Mouse (Mus musculus): ENCODE measurements around the gene Bcl9l.

Gene Bcl9l

DNA sequence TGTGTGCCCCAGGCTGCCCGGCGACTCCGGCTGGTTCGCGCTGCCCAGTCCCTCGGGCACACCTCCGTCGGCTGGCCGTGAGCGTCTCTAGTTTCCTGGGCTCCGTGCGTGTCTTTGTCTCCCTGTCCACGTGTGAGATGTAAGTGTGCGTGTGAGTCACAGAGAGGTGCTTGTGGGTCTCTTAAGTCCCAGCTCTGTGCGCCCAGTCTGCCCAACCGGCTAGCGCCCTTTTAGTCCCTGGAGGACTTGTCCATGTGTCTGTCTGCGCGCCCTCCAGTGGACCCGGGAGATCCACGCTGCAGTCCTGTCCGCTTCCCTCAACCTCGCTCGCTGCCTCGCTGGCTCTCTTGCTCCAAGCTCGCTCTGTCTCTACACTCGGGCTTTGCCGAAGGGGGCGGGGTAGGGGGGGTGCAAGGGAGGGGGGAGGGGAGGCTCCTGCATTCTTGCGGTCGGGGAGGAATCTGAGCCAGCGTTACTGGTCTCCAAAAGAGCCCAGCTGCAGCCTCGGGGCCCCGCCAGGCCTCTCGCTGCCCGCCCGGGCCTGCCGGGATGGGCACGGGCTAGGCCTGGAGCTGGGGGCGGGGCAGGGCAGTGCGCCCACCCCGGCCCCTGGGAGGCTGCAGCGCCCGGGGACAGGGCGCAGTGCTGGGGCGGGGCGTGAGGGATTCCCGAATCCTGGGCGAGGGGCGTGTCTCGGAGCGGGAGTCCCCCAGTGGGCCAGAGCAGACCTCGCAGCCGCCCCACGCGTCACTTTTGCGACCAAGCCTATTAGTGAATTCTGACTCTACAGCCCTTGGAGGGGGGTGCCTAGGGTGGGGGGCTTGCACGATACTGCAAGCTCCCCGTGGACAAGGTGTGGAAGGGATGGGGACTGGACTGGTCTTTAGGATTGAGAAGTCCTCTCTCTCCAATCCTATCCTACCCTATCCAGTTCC, 16.1 kb downstream of the Bcl9l start:
- DNase-seq = peak; percentile 73 to 76

DNA sequence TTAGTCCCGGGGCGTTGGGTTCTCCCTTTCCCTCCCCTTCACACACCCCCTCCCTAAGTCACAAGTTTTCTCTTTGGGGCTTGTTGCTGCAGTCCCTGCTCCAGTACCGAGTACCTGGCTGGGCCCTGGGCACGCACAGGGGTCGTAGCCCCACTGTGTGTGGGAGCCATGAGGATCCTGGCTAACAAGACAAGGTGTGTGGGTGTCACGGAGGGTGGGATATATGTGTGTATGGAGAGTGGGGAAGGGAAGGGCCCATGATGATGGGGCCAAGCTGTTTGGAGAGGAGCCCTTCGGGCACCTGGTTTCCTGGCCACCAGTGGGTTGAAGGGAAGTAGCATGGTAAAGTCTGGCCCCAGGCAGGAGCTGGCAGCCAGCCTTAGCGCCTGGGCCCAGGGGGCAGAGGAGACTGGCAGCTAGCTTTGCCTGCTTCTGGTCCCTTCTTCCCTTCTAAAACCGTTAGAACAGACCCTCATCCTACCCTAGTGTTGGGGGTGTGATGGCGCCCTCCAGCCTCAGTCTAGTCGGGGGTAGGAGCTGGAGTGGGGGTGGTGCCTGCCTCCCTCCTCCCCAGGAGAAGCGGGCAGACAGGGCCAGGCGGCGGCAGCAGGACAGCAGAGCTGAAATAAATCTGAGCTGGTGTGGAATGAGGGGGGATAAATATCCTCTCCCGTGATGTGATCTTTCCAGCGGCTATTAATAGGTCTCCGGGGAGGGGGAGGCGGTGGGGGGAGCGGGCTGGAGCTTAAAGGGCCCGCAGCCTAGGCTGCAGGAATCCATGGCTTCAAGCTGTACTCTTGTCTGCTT, 16.9 kb downstream of the Bcl9l start:
- DNase-seq = peak; percentile 78 to 82

DNA sequence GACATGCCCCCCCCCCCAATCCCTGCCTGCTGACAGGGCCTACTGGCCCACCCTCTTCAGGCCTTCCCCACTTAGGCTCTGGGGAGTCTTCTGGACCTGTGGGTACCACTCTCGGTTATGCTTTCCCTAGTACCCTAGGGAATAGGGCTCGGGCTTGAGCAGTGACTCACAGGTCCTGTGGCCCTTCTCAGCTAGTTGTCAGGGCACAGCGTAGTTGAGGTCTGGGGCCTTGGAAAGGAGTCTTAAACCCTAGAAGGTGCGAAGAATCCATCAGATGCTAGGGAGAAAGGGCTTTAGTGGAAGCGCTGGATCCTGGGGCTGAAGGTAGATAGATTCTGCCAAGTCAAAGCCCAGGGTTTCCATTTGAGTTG, 17.5 kb downstream of the Bcl9l start:
- DNase-seq = peak in 1 of 2 experiments; percentile 16

DNA sequence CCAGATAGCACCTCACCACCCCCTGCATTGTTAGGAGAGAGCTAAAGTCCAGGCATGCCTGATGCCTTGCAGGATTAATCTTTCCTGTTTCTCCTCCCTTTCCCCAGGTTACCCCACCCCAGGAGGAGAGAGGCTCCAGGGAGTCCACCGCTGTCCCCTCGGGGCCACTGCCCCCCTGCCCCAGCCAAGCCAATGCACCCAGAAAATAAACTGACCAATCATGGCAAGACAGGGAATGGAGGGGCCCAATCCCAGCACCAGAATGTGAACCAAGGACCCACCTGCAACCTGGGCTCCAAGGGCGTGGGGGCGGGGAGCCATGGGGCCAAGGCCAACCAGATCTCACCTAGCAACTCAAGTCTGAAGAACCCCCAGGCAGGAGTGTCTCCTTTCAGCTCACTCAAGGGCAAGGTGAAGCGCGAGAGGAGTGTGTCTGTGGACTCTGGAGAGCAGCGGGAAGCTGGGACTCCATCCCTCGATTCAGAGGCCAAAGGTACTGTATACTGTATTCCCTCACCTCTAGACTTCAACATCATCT, 18.1 kb downstream of the Bcl9l start:
- DNase-seq = peak in 1 of 2 experiments; percentile 28

DNA sequence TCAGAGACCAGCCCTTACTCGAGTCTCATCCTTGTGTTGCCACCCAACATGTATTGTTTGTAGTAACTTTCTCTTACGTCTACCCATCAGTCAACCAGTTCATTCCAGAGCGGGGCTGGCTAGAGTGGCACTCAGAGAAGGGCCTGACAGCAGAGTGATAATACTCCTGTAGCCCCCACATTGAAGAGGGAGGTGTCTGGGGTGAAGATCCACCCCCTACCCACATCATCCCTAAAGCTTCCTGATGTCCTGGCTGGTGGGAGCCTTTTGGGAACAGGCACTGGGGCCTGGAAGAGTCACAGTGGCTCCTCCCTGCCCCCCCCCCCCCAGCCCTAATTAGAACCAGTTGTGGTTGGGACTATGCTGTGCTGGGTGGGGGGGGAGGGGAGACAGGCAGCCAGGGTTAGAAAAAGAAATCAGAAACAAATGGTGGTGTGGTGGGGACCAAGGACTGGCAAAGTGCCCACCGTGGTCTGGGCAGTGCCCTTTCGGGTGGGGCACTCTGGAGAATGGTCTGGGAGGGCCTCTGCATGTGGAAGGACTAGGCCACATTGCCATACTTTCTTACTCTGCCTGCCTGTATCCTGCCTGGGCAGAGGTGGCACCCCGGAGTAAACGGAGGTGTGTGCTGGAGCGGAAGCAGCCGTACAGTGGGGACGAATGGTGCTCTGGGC, 18.7 kb downstream of the Bcl9l start:
- peak in 1 of 2 experiments; percentile 14 for DNase-seq

DNA sequence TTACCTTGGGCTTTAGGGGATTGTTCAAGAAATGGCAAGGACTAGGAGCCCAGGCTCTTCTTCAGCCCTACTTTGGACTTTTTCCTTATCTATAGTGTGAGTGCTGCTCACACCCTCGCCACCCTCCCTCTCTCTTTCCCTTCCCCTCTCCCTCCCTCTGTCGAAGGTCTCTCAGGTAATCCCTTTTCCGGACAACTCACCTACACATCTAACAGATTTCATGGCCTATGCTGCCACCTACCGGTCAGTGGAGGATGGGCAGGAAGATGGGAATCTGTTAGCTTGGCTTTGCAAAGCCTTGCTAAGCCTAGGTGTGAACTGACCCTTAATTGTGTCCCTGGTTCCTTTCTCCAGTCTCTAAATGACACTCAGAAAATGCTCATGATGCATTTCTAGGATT, 19.4 kb downstream of the Bcl9l start:
- DNase-seq = peak; percentile 93 to 95

DNA sequence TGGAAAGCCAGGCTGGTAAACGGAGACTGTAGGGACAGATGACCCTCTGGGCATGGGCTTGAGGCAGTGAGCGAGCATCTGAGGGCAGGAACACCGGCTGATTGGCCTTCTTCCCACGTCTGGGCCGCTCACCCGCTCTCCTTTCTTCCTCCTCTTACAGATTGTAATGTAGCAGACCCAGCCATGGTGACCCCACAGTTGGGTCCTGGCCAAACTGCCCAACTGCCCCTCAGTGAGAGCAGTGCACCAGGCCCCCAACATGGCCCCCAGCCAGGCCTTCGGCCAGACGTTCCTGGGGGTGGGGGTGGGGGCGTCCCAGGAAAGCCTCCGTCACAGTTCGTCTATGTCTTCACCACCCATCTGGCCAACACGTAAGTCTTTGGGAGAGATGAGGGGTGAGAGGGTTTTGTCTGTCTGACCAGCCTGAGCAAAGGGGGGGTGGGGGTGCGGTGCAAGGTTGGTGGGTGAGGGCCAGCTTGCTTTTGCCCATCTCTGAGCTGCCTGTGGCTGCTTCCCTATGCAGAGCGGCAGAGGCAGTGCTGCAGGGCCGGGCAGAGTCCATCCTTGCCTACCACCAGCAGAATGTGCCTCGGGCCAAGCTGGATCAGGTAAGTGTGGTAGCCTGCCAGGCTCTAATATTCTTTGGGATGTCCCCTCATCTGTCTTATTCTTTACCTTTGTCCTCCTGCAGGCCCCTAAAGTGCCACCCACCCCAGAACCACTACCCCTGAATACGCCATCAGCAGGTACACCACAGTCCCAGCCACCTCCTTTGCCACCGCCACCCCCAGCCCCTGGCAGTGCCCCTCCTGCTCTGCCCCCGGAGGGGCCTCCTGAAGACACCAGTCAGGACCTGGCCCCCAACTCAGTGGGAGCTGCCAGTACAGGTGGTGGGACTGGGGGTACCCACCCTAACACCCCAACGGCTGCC, 22.5 kb downstream of the Bcl9l start:
- DNase-seq = peak; percentile 70 to 75

DNA sequence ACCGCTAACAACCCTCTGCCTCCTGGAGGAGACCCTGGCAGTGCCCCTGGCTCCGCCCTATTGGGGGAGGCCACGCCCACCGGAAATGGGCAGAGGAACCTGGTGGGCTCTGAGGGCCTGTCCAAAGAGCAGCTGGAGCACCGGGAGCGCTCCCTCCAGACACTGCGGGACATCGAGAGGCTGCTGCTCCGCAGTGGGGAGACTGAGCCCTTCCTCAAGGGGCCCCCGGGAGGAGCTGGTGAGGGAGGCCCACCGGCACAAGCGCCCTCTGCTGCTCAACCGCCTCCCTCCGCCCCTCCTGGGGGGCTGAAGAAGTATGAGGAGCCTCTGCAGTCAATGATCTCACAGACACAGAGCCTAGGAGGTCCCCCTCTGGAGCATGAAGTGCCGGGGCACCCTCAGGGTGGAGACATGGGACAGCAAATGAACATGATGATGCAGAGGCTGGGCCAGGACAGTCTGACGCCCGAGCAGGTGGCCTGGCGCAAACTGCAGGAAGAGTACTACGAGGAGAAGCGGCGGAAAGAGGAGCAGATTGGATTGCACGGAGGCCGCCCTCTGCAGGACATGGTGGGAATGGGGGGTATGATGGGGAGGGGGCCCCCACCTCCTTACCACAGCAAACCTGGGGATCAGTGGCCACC, 23.3 kb downstream of the Bcl9l start:
- DNase-seq = peak; percentile 25 to 50

DNA sequence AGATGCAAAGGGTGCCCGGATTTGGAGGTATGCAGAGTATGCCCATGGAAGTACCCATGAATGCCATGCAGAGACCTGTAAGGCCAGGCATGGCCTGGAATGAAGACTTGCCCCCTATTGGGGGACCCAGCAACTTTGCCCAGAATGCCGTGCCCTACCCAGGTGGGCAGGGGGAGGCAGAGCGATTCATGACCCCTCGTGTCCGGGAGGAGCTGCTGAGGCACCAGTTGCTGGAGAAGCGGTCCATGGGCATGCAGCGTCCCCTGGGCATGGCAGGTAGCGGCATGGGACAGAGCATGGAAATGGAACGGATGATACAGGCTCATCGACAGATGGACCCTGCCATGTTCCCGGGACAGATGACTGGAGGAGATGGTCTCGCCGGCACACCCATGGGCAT, 23.9 kb downstream of the Bcl9l start:
- peak in 1 of 2 experiments; percentile 25 for DNase-seq

DNA sequence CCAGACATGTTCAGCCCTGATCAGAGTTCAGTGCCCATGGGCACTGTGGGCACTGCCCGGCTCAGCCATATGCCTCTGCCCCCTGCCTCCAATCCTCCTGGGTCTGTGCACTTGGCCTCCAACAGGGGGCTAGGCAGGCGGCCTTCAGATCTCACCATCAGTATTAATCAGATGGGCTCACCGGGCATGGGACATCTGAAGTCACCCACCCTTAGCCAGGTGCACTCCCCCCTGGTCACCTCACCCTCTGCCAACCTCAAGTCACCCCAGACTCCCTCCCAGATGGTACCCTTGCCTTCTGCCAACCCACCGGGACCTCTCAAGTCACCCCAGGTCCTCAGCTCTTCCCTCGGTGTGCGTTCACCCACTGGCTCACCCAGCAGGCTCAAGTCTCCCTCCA, 24.7 kb downstream of the Bcl9l start:
- no peak for DNase-seq

DNA sequence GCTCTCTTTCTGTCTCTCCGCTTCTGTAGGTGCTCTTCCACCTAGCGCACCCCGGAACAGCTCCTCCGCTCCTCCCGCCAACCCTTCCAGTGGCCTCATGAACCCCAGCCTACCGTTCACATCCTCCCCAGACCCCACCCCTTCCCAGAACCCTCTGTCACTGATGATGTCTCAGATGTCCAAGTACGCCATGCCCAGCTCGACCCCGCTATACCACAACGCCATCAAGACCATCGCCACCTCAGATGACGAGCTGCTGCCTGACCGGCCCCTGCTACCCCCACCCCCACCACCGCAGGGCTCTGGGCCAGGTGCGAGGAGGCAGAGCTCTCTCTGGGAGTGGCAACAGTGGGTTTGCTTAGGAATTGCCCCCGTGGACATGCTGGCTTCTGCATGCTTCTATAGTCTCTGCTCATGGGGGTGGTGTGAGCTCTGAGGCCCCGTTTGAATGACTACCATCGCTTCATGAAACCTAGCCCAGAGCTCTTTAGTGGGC, 25.5 kb downstream of the Bcl9l start:
- DNase-seq = peak; percentile 40 to 48

DNA sequence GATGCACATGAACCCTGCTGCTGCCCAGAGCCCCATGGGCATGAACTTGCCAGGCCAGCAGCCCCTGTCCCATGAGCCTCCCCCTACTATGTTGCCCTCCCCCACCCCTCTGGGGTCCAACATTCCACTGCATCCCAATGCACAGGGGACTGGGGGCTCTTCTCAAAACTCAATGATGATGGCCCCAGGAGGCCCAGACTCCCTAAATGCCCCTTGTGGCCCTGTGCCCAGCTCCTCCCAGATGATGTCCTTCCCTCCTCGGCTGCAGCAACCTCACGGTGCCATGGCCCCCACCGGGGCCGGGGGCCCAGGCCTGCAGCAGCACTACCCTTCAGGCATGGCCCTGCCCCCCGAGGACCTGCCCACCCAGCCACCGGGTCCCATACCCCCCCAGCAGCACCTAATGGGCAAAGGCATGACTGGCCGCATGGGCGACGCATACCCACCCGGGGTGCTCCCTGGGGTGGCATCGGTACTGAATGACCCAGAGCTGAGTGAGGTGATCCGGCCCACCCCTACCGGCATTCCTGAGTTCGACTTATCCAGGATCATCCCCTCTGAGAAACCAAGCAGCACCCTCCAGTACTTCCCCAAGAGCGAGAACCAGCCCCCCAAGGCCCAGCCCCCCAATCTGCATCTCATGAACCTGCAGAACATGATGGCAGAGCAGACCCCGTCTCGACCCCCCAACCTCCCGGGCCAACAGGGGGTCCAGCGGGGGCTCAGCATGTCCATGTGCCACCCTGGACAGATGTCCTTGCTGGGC, 26.3 kb downstream of the Bcl9l start:
- DNase-seq = peak; percentile 44 to 47

DNA sequence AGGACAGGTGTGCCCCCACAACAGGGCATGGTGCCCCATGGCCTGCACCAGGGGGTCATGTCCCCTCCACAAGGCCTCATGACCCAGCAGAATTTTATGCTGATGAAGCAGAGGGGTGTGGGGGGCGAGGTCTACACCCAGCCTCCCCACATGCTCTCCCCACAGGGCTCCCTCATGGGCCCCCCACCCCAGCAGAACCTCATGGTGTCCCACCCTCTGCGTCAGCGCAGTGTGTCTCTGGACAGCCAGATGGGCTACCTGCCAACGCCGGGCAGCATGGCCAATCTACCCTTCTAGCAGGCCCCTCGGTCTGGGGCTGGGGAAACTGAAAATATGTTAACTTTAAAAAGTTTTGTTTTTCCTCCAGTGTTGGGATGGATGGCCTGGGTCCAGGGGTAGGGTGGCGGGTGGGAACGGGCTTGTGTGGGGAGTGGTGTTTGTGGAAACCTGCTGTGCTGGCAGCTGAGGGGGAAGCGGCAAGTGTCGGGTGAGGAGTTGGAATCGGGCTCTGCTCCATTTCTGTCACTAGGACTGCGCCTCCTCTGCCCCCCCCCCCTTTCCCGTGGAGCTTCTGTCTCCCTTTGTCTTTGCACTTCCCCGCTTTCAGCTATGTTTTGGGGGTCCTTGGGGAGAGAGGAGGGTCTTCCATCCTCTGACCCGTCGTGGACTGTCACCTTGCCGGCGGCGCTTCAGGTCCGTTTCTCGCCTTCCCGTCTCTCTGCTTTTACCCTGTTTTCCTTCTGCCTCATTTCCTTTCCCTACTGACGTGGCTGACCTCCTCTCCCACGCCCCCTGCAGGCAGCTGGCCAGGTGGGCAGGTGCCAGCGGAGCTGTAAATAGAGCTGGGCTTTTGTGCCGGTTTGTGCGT, 27.1 kb downstream of the Bcl9l start:
- peak; percentile 97 for DNase-seq

DNA sequence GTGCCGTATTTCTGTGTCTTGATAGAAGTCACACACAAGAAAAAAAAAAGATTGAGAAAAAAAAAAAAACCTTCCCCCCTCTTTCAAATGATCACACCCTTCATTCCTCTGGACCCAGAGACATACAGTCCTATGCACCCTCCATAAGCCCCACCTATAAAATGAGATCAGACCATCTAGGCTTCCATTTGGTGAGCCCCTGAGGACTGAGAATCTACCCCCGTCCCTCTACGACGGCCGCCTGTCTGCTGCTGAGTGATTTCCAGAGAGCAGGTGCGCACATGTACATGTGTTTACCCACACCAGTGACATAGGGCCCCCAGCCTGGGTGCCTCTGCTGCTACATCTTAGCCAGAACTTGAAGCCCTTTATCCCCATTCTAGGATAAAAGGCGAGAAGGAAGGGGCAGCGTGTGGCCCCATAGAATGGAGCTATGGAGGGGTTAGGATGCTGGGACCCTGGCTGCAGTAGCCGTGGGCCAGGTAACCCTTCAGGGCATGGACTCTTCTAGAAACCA, 27.8 kb downstream of the Bcl9l start:
- peak; percentile 34 to 40 for DNase-seq

DNA sequence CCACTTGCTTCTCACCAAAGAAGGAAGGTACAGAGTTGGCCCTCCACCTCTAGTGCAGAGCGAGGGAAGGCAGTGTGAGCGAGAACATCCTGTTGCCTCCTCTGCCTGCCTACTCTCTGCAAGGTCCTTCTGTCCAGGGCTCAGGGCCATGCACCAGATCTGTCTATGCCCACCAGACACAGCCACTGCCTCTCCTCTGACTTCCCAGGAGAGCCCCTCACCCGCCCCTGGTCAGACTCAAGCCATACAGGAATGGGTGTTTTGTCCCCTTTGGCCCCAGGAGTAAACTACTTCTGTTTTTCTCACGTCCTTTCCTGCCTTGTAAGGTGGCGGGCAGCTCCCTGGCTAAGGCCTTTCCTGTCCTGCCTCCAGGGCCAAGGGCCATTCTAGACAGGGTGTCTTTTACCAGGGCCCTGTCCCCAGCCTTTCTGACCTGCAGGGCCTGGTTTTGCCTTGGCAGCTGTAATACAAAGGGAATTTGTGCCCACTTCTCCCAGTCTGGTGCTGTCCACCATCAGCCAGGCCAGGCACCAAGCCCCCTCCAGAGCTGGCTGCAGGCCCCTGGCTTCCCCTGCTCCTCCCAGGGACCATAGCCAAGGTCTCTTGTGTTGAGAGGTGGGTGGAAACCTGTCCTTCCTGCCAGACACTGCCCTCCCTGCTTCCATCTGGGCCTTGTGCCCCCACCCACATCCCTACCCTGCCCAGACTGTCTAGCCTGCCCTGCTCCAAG, 28.4 kb downstream of the Bcl9l start:
- DNase-seq = peak; percentile 84 to 93

DNA sequence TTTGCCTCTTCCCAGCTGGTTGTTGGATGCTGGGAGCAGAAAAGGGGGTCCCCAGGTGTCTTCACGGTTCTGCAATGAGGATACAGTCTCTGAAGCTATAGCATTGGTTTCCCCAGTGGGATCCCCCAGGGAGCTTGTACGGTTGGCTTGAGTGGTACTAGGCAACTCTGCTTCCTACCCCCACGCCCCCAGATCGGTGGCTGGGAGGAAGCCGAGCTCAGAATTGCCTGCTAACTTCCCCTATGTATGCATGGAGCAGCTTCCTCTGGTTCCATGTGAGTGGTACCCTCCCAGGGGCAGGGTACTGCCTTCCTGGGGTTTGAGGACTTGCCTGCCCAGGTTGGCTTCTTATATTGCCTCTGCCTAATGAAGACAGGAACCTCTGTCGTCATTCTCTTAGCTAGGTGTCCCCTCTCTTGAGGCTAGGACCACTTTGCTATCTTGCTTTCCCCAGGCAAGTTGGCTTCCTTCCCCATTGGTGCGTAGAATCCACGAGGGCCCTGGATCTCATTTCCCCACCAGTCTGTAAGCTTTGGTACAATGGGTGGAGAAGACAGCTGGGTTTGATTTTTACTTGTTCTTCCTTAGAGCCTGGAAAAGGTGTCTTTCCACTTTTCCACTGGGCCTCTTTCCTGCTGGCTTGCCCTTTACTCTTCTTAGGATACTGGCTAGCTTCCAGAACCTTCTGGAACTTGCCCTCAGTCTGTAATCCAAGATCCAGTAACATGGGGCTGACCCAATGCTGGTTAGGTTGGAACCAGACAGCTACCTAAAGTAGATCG, 29.5 kb downstream of the Bcl9l start:
- DNase-seq = peak; percentile 48 to 54

DNA sequence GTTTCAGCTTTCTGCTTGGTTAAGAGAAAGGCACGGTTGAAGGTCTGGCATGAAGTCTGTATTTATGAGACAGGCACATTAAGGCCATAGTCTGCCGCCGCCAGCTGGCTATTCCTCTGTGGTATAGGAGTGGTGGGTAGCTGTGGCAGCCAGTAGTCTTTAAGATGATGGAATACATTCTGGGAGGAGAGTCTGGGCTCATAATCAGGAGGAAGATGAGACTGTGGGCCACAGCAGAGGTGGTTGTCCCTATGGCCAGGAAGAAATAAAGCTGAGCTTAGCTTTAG, 30.0 kb downstream of the Bcl9l start:
- peak in 1 of 2 experiments; percentile 39 for DNase-seq

DNA sequence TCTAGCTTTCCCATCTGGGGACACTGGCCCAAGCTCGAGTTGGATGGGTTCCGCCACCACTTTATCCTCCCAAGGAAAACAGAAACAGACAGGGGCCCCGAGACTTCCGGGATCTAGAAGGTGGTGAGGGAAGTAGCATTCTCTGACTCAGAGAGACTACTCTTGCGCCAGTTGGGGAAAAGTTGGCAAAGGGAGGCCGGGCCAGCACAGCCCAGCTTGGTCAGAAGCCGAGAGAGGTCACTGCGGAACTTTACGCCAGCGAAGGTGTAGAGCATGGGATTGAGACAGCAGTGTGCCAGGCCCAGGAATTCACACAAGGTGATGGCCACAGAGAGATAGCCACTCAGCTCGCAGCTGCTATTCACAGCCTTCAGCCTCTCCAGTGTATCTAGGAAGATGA, 30.5 kb downstream of the Bcl9l start:
- DNase-seq = no peak

Measured in cerebellum, postnatal 10 days (tissue).